Mouse (Mus musculus): ENCODE results near the gene Foxn2. TPM values are rescaled to one million over a fixed set of nuclear protein-coding genes. Genes with fewer than 3 reads are reported as not detected.

Foxn2 gene
- 12.9 and 13.2 TPM in 2 replicates for polyA plus RNA-seq (2016; fragmentation: Nextera tagmentation; extraction: Ambion mirVana)

DNA sequence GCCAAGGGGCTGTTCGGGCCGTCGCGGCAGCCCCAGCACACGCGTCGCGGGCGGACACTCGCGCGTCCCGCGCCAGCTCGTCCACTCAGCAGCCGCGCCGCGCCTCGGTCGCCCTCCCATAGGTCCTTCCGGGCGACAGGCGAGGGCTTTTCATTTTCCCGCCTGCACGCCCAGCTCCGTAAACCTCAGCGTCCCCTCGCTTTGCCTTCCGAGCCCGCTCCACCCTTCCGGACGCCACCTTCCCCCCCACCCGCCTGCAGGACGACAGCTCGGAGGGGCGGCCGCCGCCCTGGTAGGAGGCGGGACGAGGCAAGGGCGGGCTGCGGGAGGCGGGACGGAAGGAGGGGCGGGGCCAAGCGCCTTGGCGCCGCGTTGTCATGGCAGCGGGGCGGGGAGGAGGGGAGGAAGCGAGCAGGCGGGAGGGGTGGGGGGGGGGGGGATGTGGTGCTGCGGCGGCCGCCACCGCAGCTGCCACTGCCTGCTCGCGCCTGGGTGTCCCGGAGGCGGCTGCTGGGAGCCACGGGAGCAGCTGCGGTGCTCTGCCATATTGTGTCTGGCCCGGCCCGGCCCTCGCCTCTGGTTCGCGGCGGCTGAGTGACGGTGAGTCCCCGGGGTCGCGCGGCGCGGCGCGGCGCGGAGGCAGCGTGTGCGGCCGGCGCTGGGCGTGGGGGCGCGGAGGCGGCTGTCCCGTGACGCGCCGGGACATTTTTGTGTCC is at the start of gene Foxn2:
Foxn2 (plus strand) TSS at position 427 of the 716 bp plus-strand sequence.
- no peaks in the 10 kb centered on the region for H3K4me1 ChIP-seq
- H3K4me2 ChIP-seq (replicated peaks), result peak within 1 kb of the TSS; percentile 83
- peak within 1 kb of the TSS; percentile 89 for H3K9ac ChIP-seq (replicated peaks)
- peaks cover 14% of the 10 kb centered on the region for H3K27me3 ChIP-seq
- WGBS, result under 1% methylated on average over 64 of the region's 93 CpGs
- no peaks in the 10 kb centered on the region for H3K36me3 ChIP-seq
- H3K4me3 ChIP-seq, result peak within 1 kb of the TSS; percentile 89
- ATAC-seq (ENCODE audit: low FRiP score, low read depth), result peak; percentile 92
- no peaks in the 10 kb centered on the region for H3K9me3 ChIP-seq
- peak within 1 kb of the TSS; percentile 92 for H3K27ac ChIP-seq (replicated peaks)

DNA sequence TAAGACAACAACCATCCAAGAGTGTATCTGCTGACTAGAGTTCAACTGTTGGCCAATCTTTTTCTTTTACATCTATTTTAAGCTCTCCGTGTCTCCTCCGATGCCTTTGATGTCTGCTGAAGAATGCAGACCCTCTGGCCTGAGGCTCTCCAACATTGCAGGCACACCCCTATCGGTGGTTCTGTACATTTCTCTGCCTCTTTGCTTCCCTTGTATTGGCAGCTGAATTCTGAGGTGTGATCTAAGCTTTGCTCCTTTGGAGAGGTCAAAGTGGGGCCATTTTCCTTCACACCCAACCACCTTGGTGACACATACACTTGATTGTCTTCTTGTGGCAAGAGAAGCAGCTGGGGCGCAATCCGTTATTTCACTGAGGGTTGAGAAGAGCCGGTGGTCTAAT is 43.0 kb upstream of the Foxn2 start:
- WGBS, result 88% methylated on average over 6 of the region's 6 CpGs
- Histone ChIP-seq H3K4me2 (replicated peaks) (no peak overlapping the region), H3K27ac (replicated peaks) (no peak overlapping the region), H3K9me3 (no peaks in the 10 kb centered on the region), H3K9ac (replicated peaks) (no peak overlapping the region), H3K4me1 (peaks cover 8% of the 10 kb centered on the region; the same call in 1 of the 2 replicates), H3K27me3 (no peaks in the 10 kb centered on the region), H3K36me3 (no peaks in the 10 kb centered on the region), H3K4me3 (no peak overlapping the region)
- ATAC-seq (ENCODE audit: low FRiP score, low read depth), result no peak

DNA sequence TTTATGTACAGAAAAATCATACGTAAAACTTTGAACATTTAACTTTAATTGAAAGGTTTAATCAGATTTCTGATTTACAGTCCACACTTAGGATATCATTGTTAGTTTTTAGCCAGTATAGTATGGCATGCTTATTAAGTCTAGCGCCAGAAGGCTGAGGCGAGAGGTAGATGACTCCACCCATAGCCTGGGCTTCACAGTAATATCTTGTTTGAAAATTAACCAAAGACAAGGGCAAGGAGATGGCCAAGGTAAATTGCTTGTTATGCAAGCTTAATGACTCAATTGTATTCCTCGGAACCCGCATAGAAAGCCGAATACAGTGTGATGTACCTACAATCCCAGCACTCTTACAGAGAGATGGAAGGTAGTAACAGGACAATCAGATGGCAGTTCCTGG is 42.4 kb upstream of the Foxn2 start:
- no peak for ATAC-seq (ENCODE audit: low FRiP score, low read depth)
- H3K27ac ChIP-seq (replicated peaks), result no peak overlapping the region
- peaks cover 2% of the 10 kb centered on the region for H3K27me3 ChIP-seq
- 93% methylated on average over 6 of the region's 6 CpGs for whole genome bisulfite sequencing
- no peaks in the 10 kb centered on the region for H3K36me3 ChIP-seq
- H3K9me3 ChIP-seq, result no peaks in the 10 kb centered on the region
- H3K4me1 ChIP-seq, result peaks cover 8% of the 10 kb centered on the region; the same call in 1 of the 2 replicates
- H3K4me3 ChIP-seq, result no peak overlapping the region
- no peak overlapping the region for H3K4me2 ChIP-seq (replicated peaks)
- no peak overlapping the region for H3K9ac ChIP-seq (replicated peaks)

GRCm38 (mm10) chr17:88398854-88399253 is 41.7 kb upstream of the Foxn2 start:
- no peak overlapping the region for H3K9ac ChIP-seq (replicated peaks)
- no peak overlapping the region for H3K4me3 ChIP-seq
- no peak overlapping the region for H3K27ac ChIP-seq (replicated peaks)
- no peak for ATAC-seq (ENCODE audit: low FRiP score, low read depth)
- peaks cover 15% of the 10 kb centered on the region; the same call in 1 of the 2 replicates for H3K4me1 ChIP-seq
- H3K27me3 ChIP-seq, result peaks cover 8% of the 10 kb centered on the region
- H3K4me2 ChIP-seq (replicated peaks), result no peak overlapping the region
- H3K9me3 ChIP-seq, result no peaks in the 10 kb centered on the region
- H3K36me3 ChIP-seq, result no peaks in the 10 kb centered on the region
- 86% methylated on average over 4 of the region's 4 CpGs for WGBS

DNA sequence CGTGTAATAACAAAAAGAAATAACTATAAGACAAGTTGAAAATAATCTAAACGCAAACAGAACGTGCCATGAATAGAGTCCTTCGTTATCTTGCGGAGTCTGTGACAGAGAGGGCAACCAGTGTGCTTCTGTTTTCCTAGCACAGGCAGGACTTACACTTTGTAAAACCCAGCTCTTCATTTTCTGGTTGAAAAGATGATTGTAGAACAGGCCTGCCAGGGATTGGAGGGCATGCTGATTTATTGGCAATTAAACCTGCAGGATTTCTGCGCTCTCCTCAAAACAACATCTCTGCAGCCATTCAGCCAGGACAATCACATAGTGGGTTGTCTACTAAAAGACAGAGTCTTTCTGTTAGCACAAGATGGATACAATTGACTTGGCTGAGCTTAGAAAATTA is 40.4 kb upstream of the Foxn2 start:
- Histone ChIP-seq H3K27ac (replicated peaks) (no peak overlapping the region), H3K36me3 (no peaks in the 10 kb centered on the region), H3K9ac (replicated peaks) (no peak overlapping the region), H3K4me1 (peaks cover 23% of the 10 kb centered on the region), H3K27me3 (peaks cover 10% of the 10 kb centered on the region), H3K4me2 (replicated peaks) (no peak overlapping the region), H3K9me3 (no peaks in the 10 kb centered on the region), H3K4me3 (no peak overlapping the region)
- WGBS, result 66% methylated on average over 6 of the region's 6 CpGs
- no peak for ATAC-seq (ENCODE audit: low FRiP score, low read depth)

DNA sequence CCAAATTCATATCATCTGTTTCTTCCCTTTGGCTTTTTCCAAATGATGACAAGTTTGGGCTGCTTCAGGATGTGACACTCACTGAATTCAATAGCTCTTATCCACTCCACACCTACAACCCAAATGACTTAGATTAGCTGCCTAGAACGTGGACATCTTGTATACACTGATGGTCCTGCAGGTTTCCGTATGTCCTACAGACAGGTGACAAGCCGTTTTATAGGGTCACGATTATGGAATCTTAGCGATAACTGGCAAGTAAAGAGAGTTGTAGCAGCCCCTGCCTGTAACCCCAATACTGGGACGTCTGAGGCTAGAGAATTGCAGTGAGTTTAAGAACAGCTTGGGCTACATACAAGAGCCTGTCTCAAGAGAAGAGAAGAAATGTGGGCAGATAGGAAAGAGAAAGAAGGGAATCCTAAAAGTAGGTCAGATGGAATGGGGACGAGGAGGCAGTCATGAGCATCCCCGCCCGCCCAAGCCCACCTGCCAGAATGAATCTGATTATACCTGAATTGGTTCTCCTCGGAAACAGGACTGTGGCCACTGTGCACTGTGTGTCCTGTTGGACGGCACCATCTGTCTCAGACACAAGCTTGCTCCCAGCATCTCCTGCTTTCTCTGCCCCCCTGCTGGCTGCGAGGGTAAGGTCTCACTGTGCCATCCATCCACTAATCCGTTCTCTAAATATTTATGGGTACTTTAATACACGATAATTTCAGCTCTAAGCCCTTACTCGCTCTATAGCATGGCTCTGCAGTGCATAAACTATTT is 39.6 kb upstream of the Foxn2 start:
- no peak for ATAC-seq (ENCODE audit: low FRiP score, low read depth)
- Histone ChIP-seq H3K27me3 (peaks cover 10% of the 10 kb centered on the region), H3K4me1 (peaks cover 24% of the 10 kb centered on the region), H3K9ac (replicated peaks) (no peak overlapping the region), H3K9me3 (no peaks in the 10 kb centered on the region), H3K4me2 (replicated peaks) (no peak overlapping the region), H3K4me3 (no peak overlapping the region), H3K36me3 (no peaks in the 10 kb centered on the region), H3K27ac (replicated peaks) (no peak overlapping the region)
- 68% methylated on average over 15 of the region's 15 CpGs for WGBS

DNA sequence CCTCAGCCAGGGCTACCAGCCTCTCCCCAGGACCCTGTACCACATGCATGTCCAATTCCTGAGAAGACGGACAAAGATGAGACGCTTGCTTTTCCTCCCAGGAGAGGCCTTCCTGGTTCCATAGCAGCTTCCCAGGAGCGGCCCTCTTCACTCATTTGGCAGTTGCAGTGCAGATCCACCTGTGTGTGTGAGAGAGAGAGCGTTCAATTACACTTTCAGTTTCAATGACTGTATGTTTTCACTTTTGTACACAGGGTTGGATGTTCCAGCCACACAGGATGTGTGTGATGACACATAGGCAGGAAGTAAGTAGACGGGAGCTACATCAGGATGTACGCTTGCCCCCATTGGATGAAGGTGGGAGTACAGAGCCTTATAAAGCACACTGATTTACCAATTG is 37.2 kb upstream of the Foxn2 start:
- Histone ChIP-seq H3K27ac (replicated peaks) (no peak overlapping the region), H3K36me3 (no peaks in the 10 kb centered on the region), H3K4me2 (replicated peaks) (no peak overlapping the region), H3K27me3 (peaks cover 10% of the 10 kb centered on the region), H3K4me1 (peaks cover 24% of the 10 kb centered on the region), H3K9ac (replicated peaks) (no peak overlapping the region), H3K4me3 (no peak overlapping the region), H3K9me3 (no peaks in the 10 kb centered on the region)
- no peak for ATAC-seq (ENCODE audit: low FRiP score, low read depth)
- WGBS, result 85% methylated on average over 6 of the region's 6 CpGs

- Histone ChIP-seq H3K4me2 (replicated peaks) (peak overlapping the region; percentile 40), H3K4me3 (0 out of 2 replicates have a peak overlapping the region, but pooled peaks have one; percentile 6), H3K9me3 (no peaks in the 10 kb centered on the region), H3K36me3 (no peaks in the 10 kb centered on the region), H3K27me3 (peaks cover 10% of the 10 kb centered on the region), H3K27ac (replicated peaks) (no peak overlapping the region), H3K9ac (replicated peaks) (no peak overlapping the region), H3K4me1 (peaks cover 24% of the 10 kb centered on the region)
- 5% methylated on average over 6 of the region's 6 CpGs for WGBS
- ATAC-seq (ENCODE audit: low FRiP score, low read depth), result peak; percentile 42; the same call in 1 of the 2 replicates
Observed at GRCm38 (mm10) chr17:88404471-88404870, 36.0 kb upstream of the Foxn2 start.

- H3K4me3 ChIP-seq, result peak overlapping the region; percentile 6; the same call in 1 of the 2 replicates
- no peak for ATAC-seq (ENCODE audit: low FRiP score, low read depth)
- peaks cover 24% of the 10 kb centered on the region for H3K4me1 ChIP-seq
- no peak overlapping the region for H3K27ac ChIP-seq (replicated peaks)
- WGBS, result 31% methylated on average over 19 of the region's 19 CpGs
- no peak overlapping the region for H3K9ac ChIP-seq (replicated peaks)
- H3K4me2 ChIP-seq (replicated peaks), result peak overlapping the region; percentile 40
- H3K27me3 ChIP-seq, result peaks cover 10% of the 10 kb centered on the region
- H3K9me3 ChIP-seq, result no peaks in the 10 kb centered on the region
- no peaks in the 10 kb centered on the region for H3K36me3 ChIP-seq
Observed at GRCm38 (mm10) chr17:88405076-88405475, 35.4 kb upstream of the Foxn2 start.

DNA sequence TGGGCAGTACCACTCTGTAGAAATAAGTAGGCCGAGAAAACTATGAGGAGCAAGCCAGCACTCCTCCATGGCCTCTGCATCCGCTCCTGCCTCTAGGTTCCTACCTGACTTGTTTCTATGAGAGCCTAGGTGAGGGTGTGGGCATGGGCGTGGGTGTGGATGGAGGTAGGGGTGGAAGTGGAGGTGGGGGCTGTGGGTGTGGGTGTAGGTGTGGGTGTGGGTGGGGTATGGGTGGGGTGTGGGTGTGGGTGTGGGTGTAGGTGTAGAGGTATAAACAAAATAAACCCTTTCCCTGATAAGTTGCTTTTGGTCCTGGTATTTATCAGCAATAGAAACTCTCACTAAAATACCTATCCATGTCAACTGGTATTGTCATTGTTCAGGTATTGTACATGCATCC is 30.8 kb upstream of the Foxn2 start:
- WGBS, result 83% methylated on average over 3 of the region's 3 CpGs
- no peaks in the 10 kb centered on the region for H3K27me3 ChIP-seq
- peaks cover 5% of the 10 kb centered on the region for H3K4me1 ChIP-seq
- no peak overlapping the region for H3K4me2 ChIP-seq (replicated peaks)
- H3K9me3 ChIP-seq, result no peaks in the 10 kb centered on the region
- H3K9ac ChIP-seq (replicated peaks), result no peak overlapping the region
- H3K27ac ChIP-seq (replicated peaks), result no peak overlapping the region
- no peaks in the 10 kb centered on the region for H3K36me3 ChIP-seq
- no peak overlapping the region for H3K4me3 ChIP-seq
- no peak for ATAC-seq (ENCODE audit: low FRiP score, low read depth)

DNA sequence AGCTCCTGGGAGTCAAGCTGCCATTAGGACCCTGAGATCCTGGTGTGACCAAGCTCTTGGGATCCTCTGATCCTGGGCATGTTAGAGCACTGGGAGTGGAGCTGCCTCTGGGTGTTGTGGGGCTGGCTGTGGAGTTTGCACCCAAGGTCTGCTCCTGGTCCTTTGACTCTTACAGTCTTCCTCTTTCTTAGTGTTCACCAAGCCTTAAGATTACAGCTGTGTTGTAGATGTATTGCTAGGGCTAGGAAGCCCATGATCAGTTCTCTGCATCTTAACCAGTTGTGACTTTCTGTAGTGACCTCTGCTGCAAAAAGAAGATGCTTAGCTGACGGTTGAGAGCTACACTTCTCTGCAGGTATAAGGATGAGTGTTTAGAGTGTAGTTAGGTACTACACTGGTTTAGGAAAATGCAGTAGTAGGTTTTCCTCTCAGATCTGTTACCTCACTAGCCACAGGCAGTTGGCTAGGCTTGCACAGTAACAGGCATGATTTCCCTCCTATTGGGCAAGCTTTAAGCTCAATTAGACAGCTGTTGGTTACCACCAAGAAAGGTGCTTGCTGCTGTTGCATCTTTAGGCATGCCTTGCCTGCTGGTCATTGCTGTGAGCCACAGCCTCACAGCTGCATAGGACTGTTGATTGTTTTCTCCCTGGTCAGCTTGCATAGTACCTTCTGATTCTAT is 27.2 kb upstream of the Foxn2 start:
- no peaks in the 10 kb centered on the region for H3K36me3 ChIP-seq

GRCm38 (mm10) chr17:88420426-88420825 is 20.1 kb upstream of the Foxn2 start:
- Histone ChIP-seq H3K9me3 (no peaks in the 10 kb centered on the region), H3K36me3 (no peaks in the 10 kb centered on the region), H3K4me1 (no peaks in the 10 kb centered on the region), H3K27ac (replicated peaks) (no peak overlapping the region), H3K4me2 (replicated peaks) (no peak overlapping the region), H3K4me3 (no peak overlapping the region), H3K9ac (replicated peaks) (no peak overlapping the region), H3K27me3 (no peaks in the 10 kb centered on the region)
- WGBS, result 84% methylated on average over 4 of the region's 4 CpGs
- ATAC-seq (ENCODE audit: low FRiP score, low read depth), result no peak

More for the DNA sequence above, 27.2 kb upstream of the Foxn2 start:
- Histone ChIP-seq H3K9ac (replicated peaks) (no peak overlapping the region), H3K27me3 (no peaks in the 10 kb centered on the region), H3K4me1 (no peaks in the 10 kb centered on the region), H3K4me3 (no peak overlapping the region), H3K9me3 (no peaks in the 10 kb centered on the region), H3K27ac (replicated peaks) (no peak overlapping the region), H3K4me2 (replicated peaks) (no peak overlapping the region)
- 87% methylated on average over 1 of the region's 1 CpGs for WGBS
- no peak for ATAC-seq (ENCODE audit: low FRiP score, low read depth)
